Mouse (Mus musculus): ENCODE data around the gene Mylip. TPM values are rescaled to one million over a fixed set of nuclear protein-coding genes. Genes with fewer than 3 reads are reported as not detected.

Gene Mylip
- polyA plus RNA-seq, 1 experiment from 2014 or later: 7.8 TPM

DNA sequence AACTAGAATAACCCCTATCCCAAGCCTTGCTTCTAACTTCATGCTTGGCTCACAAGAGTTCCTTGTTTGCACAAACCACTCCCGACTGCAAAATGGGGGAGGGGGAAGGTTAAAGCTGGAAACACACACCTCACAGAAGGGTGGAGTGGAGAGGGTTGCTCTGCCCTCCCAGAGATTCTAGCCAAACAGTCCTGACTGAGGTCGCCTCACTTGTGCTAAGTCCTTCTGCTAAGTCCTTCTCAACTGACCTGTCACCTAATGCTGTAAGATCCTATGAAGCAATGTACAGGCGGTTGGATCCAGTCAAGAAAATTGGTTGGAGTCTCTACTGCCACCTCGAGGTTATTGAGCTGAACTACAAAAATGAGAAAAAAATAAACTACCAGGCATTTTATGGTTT is 52.9 kb downstream of the Mylip start:
- H3K4me1 ChIP-seq (ENCODE audit: control insufficient read depth, insufficient read depth, low read depth, low read length): no peaks in the 10 kb centered on the region; the same call in 1 of the 2 replicates
- no peaks in the 10 kb centered on the region for H3K9me3 ChIP-seq (ENCODE audit: control insufficient read depth, low read length)
- no peak overlapping the region for H3K4me3 ChIP-seq (ENCODE audit: low read length)
- no peak overlapping the region for H3K9ac ChIP-seq (ENCODE audit: low read depth, low read length)
- no peak overlapping the region for H3K27ac ChIP-seq (ENCODE audit: low read depth, low read length)
- no peak for ATAC-seq
- H3K36me3 ChIP-seq (ENCODE audit: control insufficient read depth, insufficient read depth, low read length): no peaks in the 10 kb centered on the region
- H3K27me3 ChIP-seq (replicated peaks; ENCODE audit: control insufficient read depth, insufficient read depth, low read length): no peaks in the 10 kb centered on the region
- H3K4me2 ChIP-seq (ENCODE audit: low read length): no peak overlapping the region
- 28% methylated on average over 4 of the region's 4 CpGs for WGBS

- Histone ChIP-seq H3K4me2 (ENCODE audit: low read length) (no peak overlapping the region), H3K9ac (ENCODE audit: low read depth, low read length) (no peak overlapping the region), H3K27ac (ENCODE audit: low read depth, low read length) (no peak overlapping the region), H3K4me1 (ENCODE audit: control insufficient read depth, insufficient read depth, low read depth, low read length) (no peaks in the 10 kb centered on the region; the same call in 1 of the 2 replicates), H3K9me3 (ENCODE audit: control insufficient read depth, low read length) (no peaks in the 10 kb centered on the region), H3K4me3 (ENCODE audit: low read length) (no peak overlapping the region), H3K36me3 (ENCODE audit: control insufficient read depth, insufficient read depth, low read length) (no peaks in the 10 kb centered on the region), H3K27me3 (replicated peaks; ENCODE audit: control insufficient read depth, insufficient read depth, low read length) (no peaks in the 10 kb centered on the region)
- no peak for ATAC-seq
- 72% methylated on average over 8 of the region's 8 CpGs for WGBS
Measured at GRCm38 (mm10) chr13:45442918-45443535, 53.5 kb downstream of the Mylip start.

DNA sequence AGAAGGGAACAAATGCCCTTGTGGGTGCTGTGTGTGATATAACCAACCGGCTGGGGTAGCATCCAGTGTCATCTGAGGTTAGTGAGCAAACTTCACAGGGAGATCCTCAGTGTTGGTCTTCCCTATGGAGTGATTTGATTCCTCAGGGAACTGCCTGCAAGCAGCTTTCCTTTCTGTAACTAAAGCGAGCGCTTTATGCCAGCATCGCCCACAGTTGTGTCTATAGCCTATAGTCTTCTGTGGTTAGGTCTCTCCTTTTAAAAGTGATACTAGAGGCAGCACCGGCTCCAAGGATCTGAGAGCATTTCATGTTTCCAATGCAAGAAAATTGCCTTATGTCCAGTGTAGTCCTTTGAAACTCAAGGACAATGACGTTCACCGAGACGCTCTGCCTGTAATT is 54.7 kb downstream of the Mylip start:
- Histone ChIP-seq H3K36me3 (ENCODE audit: control insufficient read depth, insufficient read depth, low read length) (no peaks in the 10 kb centered on the region), H3K9ac (ENCODE audit: low read depth, low read length) (no peak overlapping the region), H3K27ac (ENCODE audit: low read depth, low read length) (no peak overlapping the region), H3K4me3 (ENCODE audit: low read length) (no peak overlapping the region), H3K4me2 (ENCODE audit: low read length) (no peak overlapping the region), H3K9me3 (ENCODE audit: control insufficient read depth, low read length) (no peaks in the 10 kb centered on the region), H3K4me1 (ENCODE audit: control insufficient read depth, insufficient read depth, low read depth, low read length) (no peaks in the 10 kb centered on the region; the same call in 1 of the 2 replicates), H3K27me3 (replicated peaks; ENCODE audit: control insufficient read depth, insufficient read depth, low read length) (no peaks in the 10 kb centered on the region)
- WGBS: 77% methylated on average over 8 of the region's 8 CpGs
- ATAC-seq: no peak

- no peaks in the 10 kb centered on the region for H3K27me3 ChIP-seq (replicated peaks; ENCODE audit: control insufficient read depth, insufficient read depth, low read length)
- no peak overlapping the region for H3K4me2 ChIP-seq (ENCODE audit: low read length)
- 74% methylated on average over 9 of the region's 9 CpGs for WGBS
- H3K4me1 ChIP-seq (ENCODE audit: control insufficient read depth, insufficient read depth, low read depth, low read length): no peaks in the 10 kb centered on the region; the same call in 1 of the 2 replicates
- H3K27ac ChIP-seq (ENCODE audit: low read depth, low read length): no peak overlapping the region
- no peak overlapping the region for H3K9ac ChIP-seq (ENCODE audit: low read depth, low read length)
- H3K4me3 ChIP-seq (ENCODE audit: low read length): no peak overlapping the region
- no peaks in the 10 kb centered on the region for H3K9me3 ChIP-seq (ENCODE audit: control insufficient read depth, low read length)
- no peak for ATAC-seq
- no peaks in the 10 kb centered on the region for H3K36me3 ChIP-seq (ENCODE audit: control insufficient read depth, insufficient read depth, low read length)
Measured at GRCm38 (mm10) chr13:45444652-45445051, 55.1 kb downstream of the Mylip start.

GRCm38 (mm10) chr13:45446636-45447035 is 57.1 kb downstream of the Mylip start:
- no peak for ATAC-seq
- H3K9ac ChIP-seq (ENCODE audit: low read depth, low read length): no peak overlapping the region
- no peak overlapping the region for H3K4me2 ChIP-seq (ENCODE audit: low read length)
- H3K4me1 ChIP-seq (ENCODE audit: control insufficient read depth, insufficient read depth, low read depth, low read length): no peaks in the 10 kb centered on the region; the same call in 1 of the 2 replicates
- H3K36me3 ChIP-seq (ENCODE audit: control insufficient read depth, insufficient read depth, low read length): no peaks in the 10 kb centered on the region
- no peaks in the 10 kb centered on the region for H3K27me3 ChIP-seq (replicated peaks; ENCODE audit: control insufficient read depth, insufficient read depth, low read length)
- no peak overlapping the region for H3K4me3 ChIP-seq (ENCODE audit: low read length)
- H3K27ac ChIP-seq (ENCODE audit: low read depth, low read length): no peak overlapping the region
- 91% methylated on average over 1 of the region's 1 CpGs for WGBS
- no peaks in the 10 kb centered on the region for H3K9me3 ChIP-seq (ENCODE audit: control insufficient read depth, low read length)

- Histone ChIP-seq H3K9ac (ENCODE audit: low read depth, low read length) (no peak overlapping the region), H3K9me3 (ENCODE audit: control insufficient read depth, low read length) (no peaks in the 10 kb centered on the region), H3K4me2 (ENCODE audit: low read length) (no peak overlapping the region), H3K27ac (ENCODE audit: low read depth, low read length) (no peak overlapping the region), H3K4me1 (ENCODE audit: control insufficient read depth, insufficient read depth, low read depth, low read length) (peaks cover 6% of the 10 kb centered on the region), H3K4me3 (ENCODE audit: low read length) (no peak overlapping the region), H3K27me3 (replicated peaks; ENCODE audit: control insufficient read depth, insufficient read depth, low read length) (no peaks in the 10 kb centered on the region), H3K36me3 (ENCODE audit: control insufficient read depth, insufficient read depth, low read length) (no peaks in the 10 kb centered on the region)
- 57% methylated on average over 7 of the region's 7 CpGs for WGBS
- ATAC-seq: no peak
Measured at GRCm38 (mm10) chr13:45452437-45452836, 62.9 kb downstream of the Mylip start.

DNA sequence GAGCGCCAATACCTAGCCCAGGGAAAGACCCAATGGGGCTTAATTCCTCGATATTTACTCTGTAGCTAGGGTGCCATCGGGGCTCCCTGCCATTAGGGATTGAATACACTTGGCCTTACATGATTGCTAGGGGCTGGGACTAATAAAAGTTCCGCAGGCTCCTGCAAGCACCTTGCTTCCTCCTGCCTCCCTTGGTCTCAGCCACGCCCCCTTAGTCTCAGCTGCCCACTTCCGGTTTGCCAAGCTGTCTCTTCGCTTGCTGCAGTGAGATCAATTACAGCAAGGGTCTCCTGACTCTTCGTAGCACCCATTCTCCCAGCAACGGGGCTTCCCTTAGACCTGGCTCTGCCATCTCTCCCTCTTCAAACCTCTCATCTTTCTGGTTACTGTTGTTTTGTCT is 63.5 kb downstream of the Mylip start:
- no peak for ATAC-seq

GRCm38 (mm10) chr13:45454044-45454443 is 64.5 kb downstream of the Mylip start:
- Histone ChIP-seq H3K9ac (ENCODE audit: low read depth, low read length) (no peak overlapping the region), H3K4me1 (ENCODE audit: control insufficient read depth, insufficient read depth, low read depth, low read length) (peaks cover 6% of the 10 kb centered on the region), H3K4me2 (ENCODE audit: low read length) (no peak overlapping the region), H3K4me3 (ENCODE audit: low read length) (no peak overlapping the region), H3K36me3 (ENCODE audit: control insufficient read depth, insufficient read depth, low read length) (no peaks in the 10 kb centered on the region), H3K27ac (ENCODE audit: low read depth, low read length) (no peak overlapping the region), H3K9me3 (ENCODE audit: control insufficient read depth, low read length) (no peaks in the 10 kb centered on the region), H3K27me3 (replicated peaks; ENCODE audit: control insufficient read depth, insufficient read depth, low read length) (no peaks in the 10 kb centered on the region)
- ATAC-seq: no peak
- 85% methylated on average over 1 of the region's 1 CpGs for WGBS

More for the DNA sequence above, 63.5 kb downstream of the Mylip start:
- Histone ChIP-seq H3K27me3 (replicated peaks; ENCODE audit: control insufficient read depth, insufficient read depth, low read length) (no peaks in the 10 kb centered on the region), H3K9ac (ENCODE audit: low read depth, low read length) (no peak overlapping the region), H3K9me3 (ENCODE audit: control insufficient read depth, low read length) (no peaks in the 10 kb centered on the region), H3K4me3 (ENCODE audit: low read length) (no peak overlapping the region), H3K36me3 (ENCODE audit: control insufficient read depth, insufficient read depth, low read length) (no peaks in the 10 kb centered on the region), H3K4me2 (ENCODE audit: low read length) (no peak overlapping the region), H3K27ac (ENCODE audit: low read depth, low read length) (no peak overlapping the region), H3K4me1 (ENCODE audit: control insufficient read depth, insufficient read depth, low read depth, low read length) (peaks cover 6% of the 10 kb centered on the region)
- 65% methylated on average over 9 of the region's 9 CpGs for WGBS

DNA sequence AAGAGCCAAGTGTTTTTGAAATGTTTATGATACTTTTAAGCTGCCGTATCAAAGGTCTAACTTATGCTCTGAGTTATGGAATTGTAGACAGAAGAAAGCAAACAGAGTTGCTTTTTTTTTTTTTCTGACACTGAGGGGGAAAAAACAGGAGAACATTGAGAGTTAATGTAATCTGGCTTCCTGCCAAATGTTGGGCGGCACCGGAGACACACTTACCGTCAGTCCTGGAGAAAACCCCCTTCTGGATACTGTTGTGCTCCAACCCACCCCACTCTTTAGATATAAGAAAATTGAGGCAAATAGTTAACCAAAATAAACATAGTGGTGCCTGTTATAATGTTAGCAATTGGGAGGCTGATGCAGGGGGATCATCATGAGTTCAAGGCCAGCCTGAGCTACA is 65.1 kb downstream of the Mylip start:
- ATAC-seq: no peak
- 22% methylated on average over 4 of the region's 4 CpGs for WGBS
- Histone ChIP-seq H3K4me3 (ENCODE audit: low read length) (no peak overlapping the region), H3K27me3 (replicated peaks; ENCODE audit: control insufficient read depth, insufficient read depth, low read length) (no peaks in the 10 kb centered on the region), H3K9ac (ENCODE audit: low read depth, low read length) (no peak overlapping the region), H3K4me1 (ENCODE audit: control insufficient read depth, insufficient read depth, low read depth, low read length) (peaks cover 6% of the 10 kb centered on the region), H3K36me3 (ENCODE audit: control insufficient read depth, insufficient read depth, low read length) (no peaks in the 10 kb centered on the region), H3K4me2 (ENCODE audit: low read length) (no peak overlapping the region), H3K27ac (ENCODE audit: low read depth, low read length) (no peak overlapping the region), H3K9me3 (ENCODE audit: control insufficient read depth, low read length) (no peaks in the 10 kb centered on the region)

All from hindbrain, embryonic 16.5 days (tissue).